Mouse (Mus musculus) kidney, adult 9 months (tissue): Measurements from ENCODE around the gene Il6st.

Experiments used
- DNase-seq: peaks from one replicate; pipeline ENCODE4 v3.0.0; 2022

Gene Il6st

DNA sequence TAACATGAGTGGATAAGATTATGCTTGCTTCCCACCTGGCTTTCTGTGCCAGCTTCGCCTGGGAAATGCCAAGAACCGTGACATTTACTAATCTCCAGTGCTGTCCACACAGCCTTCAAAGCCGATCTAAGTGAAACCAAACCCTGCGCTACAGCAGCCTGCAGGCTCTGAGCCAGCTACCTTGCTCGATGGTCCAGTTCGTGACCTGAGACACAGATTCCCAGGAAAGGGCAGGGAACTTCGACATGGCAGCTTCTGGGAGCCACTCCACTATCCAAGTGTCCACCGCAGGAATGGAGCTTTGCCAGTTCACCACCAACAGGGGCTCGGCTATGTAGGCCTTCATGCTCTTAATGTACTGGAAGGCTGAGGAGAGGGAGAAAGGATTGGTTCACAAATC, 69.7 kb downstream of the Il6st start:
- DNase-seq, result peak; percentile 36

DNA sequence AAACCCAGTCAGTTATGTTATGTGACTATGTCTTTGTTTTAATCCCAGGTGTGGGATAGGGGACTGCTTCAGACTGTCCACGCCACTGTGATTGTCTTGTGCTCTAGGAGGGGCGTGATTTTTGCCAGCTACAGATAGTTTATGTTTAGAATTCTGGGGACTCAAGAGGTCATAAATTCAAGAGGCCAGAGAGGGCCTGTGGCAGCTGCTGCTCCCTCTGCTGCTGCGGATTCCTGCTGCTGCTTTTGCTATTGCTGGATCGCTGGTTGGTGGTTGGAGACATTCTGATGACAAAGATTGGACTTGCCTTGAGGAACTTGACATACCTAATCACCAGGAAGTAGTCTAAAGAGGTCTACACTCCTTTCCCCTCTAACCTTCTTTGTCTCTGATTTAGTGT, 72.7 kb downstream of the Il6st start:
- no peak for DNase-seq

DNA sequence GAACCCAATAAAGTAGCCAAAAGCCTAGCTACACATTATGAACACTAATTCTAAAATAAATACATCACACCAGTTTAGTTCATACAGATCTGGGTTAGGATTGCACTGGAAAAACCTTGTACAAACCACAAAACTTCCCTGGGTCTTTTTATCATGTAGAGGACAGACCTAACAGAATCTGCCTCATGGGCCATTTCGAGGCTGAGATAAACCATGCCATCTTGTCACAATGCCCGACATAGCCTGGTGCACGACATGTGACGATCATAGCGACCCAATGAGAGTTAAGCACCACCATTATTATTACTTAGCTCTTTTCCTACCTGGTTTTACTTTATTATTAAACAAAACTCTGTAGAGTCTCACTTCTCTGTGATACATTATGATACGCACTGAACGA, 73.2 kb downstream of the Il6st start:
- no peak for DNase-seq

DNA sequence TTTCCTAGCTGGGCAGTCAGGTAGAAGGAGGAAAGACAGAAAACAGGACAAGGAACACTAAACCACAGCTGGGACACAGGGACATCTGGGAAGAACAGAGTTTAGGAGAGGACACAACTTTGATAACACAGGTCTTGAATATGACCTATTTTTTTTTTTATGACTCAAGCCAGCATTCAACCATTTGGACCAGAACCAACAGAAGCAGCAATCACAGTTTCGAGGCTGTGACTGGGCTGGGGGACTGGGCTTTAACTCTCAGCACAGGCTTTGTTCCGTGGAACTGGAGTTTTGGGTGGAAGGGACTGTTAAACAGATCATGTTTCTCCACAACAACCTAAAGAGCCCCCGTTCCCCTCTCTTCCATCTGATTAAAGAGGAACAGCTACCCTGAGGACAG, 76.7 kb downstream of the Il6st start:
- no peak for DNase-seq

DNA sequence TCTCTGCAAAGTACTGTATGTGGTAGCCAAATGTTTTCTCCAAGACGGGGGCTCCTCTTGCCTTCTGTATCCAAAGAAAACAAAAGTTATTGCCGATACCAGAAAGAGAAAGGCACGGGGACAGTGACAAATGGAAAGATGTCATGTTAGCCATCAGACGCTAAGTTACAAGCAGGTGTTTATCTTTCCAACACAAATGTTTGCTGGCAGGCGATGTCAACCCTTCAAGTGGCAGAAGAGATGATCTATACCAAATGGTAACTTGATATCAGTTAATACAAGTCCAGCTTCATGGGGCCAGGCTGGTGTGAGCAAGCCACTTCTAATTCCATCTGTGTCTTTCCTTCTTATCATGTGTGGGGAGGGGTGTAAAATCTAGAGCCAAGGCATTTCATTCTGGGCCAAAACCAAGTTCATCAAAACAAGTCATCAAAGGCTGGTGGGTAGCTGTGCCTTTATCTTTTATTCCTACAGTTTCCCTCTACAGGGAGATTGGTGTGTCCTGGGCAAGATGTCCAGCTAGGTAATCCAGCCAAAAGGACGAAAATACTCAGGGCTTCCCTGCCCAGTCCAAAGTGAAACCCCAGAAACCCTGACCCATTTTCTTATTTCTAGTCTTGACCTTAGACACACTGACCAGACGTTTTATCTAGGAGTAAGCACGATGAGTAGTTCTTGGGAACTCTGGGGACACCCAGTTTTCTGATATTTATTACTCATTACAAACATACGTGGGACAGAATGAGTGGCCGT, 77.5 kb downstream of the Il6st start:
- no peak for DNase-seq

DNA sequence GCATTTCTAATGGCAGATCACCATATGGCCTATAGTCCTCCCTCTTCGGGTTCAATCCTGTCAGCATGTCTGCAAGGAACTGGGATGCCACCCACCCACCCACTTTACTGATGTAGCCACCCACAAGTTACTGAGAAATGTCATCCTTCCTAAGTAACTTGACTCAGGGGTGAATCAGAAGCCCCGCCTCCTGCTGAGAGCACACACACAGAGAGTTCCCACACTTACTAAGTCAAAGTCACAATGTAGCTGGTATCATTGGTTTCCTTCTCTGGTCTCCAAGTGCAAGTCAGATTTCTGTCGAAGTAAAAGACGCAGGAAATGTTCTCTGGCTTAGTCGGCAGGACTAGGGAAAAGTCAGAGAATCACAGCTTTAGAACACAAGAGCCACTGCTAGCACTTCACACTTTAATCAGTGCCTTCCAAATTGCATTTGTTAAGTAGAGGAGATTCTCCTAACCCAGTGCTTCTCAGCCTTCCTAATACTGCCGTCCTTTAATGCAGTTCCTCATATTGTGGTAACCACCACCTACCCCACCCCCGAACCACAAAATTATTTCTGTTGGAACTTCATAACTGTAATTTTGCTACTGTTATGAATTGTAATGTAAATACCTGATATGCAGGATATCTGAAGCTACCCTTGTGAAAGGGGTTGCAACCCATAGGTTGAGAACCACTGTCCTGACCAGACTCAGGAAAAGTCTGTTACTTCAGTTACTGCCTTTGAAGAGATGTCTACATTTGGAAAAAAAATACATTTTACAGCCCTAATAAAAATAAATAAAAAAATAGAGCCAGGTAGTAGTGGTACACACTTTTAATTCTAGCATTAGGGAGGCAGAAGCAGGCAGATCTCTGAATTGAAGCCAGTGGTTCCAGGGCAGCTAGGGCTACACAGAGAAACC, 88.0 kb downstream of the Il6st start:
- no peak for DNase-seq

DNA sequence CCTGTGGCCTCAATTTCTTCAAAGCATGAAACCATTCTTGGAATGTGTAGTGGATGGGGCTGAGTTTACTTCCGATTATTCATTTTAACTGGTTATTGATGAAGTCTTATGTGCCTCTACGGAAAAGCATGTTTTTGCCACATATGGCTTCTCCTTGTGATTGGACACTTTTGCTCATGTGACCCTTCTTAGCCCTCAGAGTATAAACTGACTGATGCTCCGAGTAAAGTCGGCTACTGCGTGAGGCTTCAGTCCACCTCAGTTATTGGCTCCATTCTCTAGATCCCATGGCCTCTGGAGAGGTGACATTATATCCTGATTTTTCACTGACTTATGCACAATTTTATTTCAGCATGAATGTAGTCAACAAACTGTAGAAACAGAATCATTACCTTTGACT, 89.4 kb downstream of the Il6st start:
- no peak for DNase-seq

DNA sequence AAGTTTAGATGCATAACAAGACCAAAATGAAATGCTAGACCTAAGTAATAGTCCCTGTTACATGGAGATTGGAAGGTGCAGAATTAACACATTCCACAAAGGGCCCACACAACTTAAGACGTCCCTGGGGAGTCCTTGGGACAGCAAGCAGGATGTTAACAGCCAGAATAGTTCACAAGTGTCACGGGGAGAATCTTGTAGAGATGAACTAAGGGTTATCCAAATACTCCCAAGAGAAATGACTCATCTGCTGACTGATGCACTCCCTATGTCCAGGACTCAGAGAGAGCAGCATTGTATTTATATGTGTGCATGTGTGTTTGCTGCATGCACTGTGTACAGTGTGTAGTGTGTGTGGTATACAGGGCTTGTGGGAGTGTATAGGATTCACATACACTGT, 92.6 kb downstream of the Il6st start:
- DNase-seq, result peak; percentile 38
